Mouse (Mus musculus): Measurements from ENCODE around the gene 9830107B12Rik.

9830107B12Rik gene

GRCm38 (mm10) chr17:48094820-48095680, 51.0 kb downstream of the 9830107B12Rik start:
- DNase-seq (ENCODE audit: low spot score in 2 of 2): no peak

DNA sequence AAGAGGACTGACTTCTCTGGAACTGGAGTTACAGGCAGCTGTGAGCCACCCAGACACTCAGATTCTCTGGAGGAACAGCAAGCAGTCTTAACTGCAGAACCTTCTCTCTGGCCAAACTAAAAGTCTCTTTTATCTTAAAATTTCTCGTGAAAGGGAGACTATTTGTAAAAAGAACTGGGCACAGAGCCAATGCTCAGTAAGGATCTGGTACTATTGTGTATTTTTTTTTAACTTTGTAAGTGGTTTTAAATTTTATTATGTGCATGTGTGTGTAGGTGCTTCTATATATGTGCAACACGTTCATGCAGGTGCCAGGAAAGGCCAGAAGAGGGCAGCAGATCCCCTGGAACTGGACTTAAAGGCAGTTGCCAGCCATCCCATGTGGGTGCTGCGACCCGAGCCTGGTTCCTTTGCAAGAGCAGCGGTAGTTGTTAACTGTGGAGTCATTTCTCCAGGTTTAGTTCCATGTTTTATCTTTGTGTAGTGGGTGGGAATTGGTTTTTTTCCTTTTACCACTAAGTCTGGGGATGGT, 52.7 kb downstream of the 9830107B12Rik start:
- no peak for DNase-seq (ENCODE audit: low spot score in 2 of 2)

DNA sequence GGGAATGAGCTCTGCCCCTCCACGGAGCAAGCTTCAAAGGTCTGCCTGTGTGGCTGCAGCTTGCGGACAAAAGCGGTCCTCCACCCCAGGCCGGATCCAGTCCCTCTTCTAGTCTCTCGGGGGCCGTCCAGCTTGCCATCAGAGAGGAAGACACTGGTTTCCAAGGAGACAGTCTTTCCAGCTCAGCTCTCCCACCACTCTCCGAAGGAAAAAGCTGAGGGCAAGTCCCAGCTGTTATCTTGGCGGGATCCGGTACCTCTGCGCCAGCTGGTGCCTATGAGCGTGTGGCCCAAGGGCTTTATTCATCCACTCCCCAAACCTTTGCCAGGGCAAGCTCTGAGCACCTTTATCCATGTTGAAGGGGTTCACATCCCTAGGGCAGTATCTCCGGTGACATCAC, 55.8 kb downstream of the 9830107B12Rik start:
- DNase-seq (ENCODE audit: low spot score in 2 of 2): no peak

DNA sequence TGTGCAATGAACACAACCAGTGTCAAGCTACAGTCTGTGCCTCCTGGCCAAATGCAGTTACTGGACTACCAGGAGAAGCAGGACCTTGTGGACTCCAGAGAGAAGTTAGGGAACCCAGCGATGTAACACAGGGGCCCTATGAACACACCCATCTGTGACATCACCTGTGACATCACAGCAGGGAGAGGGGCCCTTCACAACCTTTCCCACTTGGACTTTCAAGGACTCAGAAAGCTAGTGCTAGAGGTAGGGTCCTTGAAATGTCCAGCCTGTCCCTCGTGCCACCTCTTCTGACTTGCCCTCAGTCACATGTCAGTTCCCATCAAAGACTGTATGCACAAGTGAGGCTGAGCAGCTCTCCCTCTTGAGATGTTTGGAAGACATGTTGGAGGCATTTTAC, 56.6 kb downstream of the 9830107B12Rik start:
- no peak for DNase-seq (ENCODE audit: low spot score in 2 of 2)

GRCm38 (mm10) chr17:48089019-48089418, 57.0 kb downstream of the 9830107B12Rik start, which contains the start of gene 1700067P10Rik:
Gene 1700067P10Rik (plus strand): TSS chr17:48089319.
- no peak for DNase-seq (ENCODE audit: low spot score in 2 of 2)

DNA sequence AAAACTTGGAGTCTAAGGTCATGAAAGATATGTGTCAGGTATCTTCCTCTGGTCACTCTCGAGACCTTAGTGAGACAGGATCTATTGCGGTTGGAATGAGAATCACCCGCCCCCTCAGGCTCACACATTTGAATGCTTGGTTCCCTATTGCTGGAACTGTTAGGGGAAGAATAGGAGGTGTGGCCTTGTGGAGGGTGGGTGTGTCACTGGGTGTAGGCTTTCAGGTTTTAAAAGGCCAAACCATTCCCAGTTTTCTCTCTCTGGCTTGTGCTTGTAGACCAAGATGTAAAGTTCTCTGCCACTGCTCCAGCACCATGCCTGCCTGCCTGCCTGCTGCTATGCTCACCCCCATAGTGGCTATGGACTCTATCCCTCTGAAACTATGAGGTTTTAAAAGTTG, 65.4 kb downstream of the 9830107B12Rik start:
- no peak for DNase-seq (ENCODE audit: low spot score in 2 of 2)

Data from thymus, postnatal 10 days (tissue).